Mouse (Mus musculus) right cerebral cortex, postnatal 14 days (tissue): ENCODE measurements around the gene Lhx8.
A peak's percentile ranks its signal among the peaks of the same experiment; 100 is the strongest.

ENCODE experiments used
- DNase-seq: peaks from one replicate; pipeline ENCODE4 v3.0.0; 2022

Gene Lhx8

DNA sequence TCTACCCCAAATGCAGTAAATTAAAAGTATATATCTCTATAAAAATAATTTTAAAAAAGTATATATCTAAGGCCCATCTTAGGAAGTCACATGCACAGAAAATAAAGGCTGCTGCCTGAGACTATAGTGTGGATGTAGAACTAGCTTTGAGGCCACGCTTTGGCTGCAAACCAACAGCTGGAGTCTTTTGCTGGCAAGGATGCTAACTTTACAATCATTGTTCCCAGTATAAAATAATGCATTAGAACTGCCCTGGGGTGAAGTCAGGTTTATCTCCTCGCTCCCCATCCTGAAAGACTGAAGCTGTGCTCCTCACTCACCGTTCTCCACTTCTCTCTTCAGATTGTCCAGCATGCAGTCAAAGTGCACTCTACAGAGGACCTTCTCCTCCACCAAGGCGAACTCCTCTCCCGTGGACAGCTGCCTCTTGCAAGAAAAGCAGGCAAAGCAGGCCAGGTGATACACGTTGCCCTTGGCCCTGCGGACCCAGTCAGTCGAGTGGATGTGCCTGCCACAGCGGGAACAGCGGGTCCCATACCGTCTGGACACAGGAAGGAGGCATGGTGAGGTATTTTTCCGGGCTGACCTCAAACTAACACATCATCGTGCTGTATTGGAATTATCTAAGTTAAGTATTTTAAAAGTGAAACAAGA is 8.4 kb downstream of the Lhx8 start:
- no peak for DNase-seq

DNA sequence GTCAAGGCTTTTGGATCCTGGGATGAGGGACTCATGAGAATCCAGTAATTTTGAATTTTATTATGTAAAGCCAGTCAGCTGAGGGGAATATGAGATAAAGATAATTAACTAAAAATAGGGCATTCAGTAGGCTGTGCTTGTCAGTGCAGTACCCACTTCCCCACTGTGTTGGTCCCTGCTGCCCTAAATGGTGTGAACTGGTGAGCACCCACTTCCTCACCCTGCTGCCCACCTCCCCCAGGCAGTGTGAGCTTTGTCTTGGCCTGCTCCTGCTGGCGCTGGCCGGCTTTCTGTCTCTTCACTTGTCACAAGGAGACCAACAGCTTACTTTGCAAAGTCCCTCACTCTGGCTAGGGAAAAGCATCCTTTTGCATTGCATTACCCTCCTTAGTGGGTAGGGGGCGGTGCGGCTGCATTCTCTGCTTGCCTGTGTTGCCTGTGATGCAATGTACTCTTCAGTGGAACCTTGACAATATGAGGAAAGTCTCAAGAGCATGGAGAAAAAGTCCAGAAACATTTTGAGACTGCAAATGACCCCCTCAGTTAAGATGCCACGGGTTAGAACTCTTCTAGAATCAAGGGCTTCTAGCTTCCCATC is 12.7 kb downstream of the Lhx8 start:
- no peak for DNase-seq

DNA sequence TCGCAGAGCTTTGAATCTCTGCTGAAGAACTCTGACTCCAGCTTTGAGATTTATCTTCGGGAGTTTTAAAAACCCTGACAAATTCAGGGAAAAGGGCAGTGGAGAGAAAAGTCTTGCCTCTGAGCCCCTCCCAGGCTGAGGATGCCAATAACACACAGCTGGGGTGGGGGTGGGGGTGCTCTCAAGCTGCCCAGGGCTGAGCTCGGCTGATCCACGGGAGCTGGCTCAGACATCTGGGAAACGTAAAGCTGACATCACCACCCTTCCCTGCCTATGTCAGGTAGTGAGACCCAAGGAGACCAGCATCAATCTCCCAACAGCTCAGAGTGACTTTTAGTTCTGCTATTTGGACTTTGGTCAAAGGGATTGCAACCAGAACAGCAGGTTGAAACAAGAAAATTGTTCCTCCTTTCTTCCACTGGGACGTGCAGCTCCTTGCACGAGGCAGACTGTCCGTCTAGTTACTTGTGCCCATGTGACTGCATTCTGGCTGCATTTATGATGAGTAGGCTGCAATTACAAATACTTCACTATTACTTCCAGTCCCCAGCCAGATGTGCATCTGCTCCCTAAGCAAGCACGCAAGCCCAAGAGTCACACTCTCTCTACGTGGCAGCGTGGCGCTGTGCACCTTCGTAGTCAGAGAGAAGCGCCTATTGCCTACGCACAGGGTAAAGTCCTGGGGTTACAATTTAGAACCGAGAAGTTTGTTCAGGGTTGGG is 25.1 kb downstream of the Lhx8 start:
- no peak for DNase-seq

DNA sequence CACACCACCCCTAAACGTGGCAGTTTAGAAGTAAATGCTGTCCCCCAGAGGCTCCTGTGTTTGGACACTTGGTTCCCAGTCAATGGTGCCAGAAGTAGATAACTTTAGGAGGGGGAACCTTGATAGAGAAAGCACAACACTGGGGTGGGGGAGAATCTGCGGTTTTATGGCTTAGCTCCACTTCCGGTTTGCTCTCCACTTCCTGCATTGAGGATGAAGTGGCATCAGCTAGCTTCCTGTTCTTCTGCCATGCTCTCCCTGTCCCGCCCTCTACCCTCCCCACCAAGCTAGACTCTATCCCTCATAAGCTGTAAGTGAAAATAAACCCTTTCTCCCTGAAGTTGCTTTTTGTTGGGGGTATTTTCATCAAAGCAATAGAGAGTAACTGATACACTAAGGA is 29.4 kb downstream of the Lhx8 start:
- no peak for DNase-seq

DNA sequence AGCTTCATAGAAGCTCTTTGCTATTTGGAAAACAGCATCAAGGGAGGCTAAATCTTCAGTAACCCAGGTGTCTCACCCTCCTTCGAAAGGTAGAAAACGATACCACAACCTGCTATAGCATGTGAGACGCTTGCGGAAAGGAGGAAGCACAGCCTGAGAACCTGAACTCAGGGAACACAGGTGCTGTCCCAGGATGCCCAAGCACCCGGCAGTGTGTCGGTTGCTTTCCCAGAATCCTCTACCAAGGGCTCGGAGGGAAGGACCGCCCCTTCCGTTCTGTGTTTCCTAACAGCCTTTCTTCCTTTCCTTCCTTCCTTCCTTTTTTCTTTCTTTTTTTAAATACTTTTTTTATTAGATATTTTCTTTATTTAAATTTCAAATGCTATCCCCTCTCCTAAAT is 30.5 kb downstream of the Lhx8 start:
- no peak for DNase-seq

DNA sequence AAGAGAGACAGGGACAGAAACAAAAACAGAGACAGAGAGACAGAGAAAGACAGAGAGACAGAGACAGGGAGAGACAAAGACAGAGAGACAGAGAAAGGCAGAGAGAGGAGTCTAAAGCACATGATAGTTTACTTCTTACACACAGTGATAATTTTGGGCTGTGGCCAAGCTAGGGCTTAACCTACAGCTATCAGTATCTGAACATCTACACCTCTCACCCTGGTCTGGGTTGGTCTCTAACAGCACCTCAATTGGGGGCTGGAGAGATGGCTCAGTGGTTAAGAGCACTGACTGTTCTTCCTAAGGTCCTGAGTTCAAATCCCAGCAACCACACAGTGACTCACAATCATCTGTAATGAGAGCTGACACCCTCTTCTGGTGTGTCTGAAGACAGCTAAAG is 32.0 kb downstream of the Lhx8 start:
- DNase-seq, result no peak

DNA sequence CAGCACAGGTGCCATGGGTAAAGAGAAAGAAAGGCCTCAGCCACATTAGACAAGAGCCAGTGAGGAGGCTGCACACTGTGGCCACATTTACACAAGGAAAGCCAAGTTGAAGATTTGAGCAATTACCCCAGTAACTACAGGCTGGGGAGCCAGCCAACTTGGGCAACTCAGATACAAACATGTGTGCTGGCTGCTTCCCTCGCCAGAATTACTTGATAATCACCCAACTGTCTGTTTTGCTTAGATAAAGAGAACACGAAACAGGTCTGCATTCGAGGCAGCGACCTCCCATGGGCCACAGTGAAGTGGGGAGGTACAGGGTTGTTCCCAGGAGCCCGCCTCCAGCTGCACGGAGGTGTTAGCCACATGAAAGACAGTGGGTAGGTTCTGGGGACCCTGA is 33.0 kb downstream of the Lhx8 start:
- no peak for DNase-seq

DNA sequence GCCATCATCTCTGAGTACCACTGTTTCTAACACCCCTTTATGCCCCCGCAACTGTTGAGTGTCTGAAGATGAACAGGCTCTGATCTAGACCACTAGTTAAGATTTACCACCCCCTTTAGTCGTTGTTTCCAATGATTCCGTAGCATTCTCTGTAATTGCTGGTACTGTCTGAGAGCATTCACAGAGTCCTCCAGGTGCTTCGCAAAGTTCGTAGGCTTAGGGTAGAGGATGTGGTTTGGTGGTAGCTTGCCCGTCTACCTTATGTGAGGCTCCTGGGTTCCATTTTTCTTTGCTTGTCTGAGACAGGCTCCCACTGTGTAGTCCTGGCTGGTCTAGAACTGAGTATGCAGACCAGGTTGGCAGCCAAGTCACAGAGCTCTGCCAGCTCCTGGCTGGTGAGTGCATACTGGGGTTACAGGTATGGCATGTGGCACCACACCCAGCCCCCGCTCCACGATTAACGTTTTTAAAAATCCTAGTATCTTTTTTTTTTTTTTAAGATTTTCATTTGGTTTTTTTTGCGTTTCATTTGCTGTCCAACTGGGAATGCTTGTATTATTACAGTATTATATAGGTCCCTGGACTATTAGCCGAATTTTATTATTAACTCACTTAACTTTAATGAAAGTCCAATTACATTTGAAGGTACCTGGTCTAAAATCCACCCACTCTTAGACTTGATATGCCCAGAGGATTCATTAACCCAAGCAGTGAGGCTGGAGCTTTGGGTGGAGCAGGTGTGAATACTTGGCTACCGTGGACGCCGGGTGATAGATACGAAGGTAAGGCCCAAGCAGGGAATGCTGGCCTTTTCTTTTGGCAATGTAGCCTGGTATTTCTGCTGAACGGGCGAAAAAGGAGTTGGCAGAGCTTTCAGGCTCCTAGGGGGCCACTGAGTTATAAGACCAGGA is 35.3 kb downstream of the Lhx8 start:
- DNase-seq, result no peak

DNA sequence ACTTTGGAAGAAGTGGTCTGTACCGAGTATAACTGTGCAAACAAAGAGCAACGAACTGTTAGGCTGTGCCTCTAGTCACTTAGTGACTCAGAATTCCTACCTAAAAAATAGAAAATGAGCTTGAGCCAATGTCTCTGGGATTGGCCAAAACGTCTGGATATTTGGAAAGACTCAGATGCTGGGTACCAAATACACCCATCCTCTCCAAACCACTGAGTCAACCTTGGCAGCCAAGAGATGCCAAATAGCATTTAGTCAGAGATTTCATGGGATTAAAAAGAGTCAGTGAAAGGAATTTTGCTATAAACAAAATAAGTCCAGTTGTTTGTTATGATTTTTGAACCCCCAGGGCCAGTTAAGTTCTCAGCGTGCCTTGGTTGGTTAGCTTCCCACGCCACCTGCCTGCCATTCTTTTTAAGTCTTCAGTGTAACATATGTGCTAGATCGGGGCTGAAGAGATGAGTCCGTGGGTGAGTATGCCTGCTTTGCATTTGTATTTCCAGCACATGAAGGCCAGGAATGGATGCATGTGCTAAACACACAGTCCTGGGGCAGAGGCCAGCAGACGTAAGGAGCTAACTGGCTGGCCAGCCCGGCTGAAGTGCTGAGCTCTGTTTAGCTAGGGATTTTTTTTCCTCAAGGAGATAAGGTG is 36.5 kb downstream of the Lhx8 start:
- DNase-seq, result no peak

DNA sequence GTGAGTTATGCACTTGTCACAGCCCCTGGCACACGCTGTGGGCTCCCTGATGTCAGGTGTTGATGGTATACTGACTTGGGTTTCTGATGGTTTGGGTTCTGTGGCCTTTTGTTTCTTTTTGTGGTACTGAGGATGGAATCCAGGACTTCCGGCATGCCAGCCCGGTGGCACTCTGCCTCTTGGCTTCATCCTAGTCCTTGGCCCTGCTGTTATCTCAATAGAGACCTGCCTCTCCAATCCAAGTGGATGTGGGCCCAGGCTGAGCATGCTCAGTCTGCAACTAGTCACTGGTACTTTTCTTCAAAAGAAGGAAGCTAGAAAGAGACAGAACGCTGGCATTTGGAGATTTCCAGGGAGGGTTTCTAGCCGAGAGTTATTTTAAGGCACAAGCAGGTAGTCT is 38.3 kb downstream of the Lhx8 start:
- no peak for DNase-seq

DNA sequence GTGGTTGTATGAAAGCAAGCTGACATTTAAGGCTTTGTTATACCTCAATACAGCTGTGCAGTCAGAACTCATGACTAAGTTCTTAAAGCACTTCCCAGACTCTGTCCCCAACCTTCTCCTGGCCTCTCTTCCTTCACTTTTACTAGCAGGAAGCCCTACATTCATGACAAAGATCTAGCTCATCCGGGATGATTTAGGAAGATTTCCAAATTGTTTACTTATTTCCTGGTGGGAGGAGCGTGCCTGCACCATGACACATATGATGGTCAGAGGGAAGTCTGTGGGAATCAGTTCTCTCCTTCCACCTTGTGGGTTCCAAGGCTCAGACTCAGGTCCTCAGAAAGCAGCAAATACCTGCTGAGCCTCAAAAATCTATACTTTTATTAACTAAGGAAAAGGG is 40.1 kb downstream of the Lhx8 start:
- no peak for DNase-seq

DNA sequence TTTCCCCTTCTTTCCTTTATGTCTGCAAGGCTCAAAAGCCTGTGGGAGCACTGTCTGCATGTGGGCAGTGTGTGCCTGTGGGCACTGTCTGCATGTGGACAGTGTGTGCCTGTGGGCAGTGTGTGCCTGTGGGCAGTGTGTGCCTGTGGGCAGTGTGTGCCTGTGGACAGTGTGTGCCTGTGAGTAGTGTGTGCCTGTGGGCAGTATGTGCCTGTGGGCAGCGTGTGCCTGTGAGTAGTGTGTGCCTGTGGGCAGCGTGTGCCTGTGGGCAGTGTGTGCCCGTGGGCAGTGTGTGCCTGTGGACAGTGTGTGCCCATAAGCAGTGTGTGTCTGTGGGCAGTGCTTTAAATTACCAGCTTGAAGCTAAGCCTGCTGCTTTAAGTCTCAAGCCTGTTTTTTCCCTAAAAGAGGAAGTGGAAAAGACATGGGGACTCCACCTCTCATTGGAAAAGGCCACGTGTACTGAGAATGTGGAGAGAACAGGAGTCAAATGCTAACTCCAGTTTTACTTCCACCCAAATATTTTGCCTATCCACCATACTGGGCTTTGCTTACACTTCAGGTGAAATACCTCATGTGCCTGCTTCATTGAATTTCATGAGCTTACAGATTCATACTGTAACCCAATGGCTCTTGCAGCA is 41.9 kb downstream of the Lhx8 start:
- DNase-seq, result no peak

DNA sequence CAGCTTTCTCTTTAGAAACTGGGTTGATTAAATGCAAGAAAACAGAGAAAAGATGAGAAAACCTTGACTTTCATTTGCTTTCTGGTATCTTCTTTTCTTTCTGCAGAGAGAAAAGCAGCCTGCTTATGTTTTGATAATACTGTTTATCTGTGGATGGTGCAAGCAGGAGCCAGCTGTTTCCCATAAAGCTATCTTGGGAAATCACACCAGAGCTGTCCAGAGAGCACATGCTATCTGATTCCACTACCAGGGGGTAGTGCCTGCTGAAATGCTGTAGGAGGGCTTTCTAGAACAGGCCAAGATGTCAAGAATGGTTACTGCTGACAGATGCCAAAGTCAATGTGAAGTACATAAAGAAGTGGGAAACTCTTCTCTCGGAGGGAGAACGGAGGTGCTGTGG is 43.2 kb downstream of the Lhx8 start:
- no peak for DNase-seq

DNA sequence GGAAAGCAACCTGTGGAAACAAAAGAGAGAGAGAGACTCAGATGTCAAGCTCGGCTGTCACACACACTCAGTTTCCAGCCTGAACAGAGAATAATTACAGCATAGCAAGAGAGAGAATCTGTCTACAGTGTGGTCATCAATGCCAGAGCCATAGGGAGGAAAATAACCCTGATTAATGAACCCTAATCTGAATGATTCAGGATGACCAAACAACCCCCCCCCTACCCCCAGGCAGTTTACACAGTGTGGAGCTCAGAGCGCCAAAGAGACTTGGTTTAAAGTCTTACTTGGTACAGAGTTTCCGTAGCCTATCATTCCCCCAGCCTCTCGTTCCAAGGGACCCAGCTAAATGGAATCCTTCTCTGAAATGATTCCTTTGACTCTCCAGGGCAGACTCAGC is 45.1 kb downstream of the Lhx8 start:
- no peak for DNase-seq

DNA sequence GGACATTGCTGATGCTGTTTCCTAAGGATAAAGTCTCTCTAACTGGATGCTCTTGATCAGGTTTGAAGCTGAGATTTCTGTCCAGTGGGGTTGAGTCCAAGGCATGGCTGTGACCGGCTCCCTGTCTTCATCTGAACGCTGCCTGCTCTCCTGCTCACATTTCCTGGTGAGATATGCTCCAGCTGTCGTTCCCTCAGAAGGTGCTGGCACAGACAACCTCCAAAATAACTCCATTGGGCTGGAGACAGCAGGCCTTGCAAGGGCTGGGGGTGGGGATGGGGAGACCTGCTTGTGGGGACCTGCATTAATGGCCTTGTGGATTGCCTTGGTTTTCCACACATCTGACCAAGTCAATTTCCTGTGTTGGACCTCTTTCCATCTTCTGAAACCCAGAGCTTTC is 46.2 kb downstream of the Lhx8 start:
- DNase-seq, result no peak

DNA sequence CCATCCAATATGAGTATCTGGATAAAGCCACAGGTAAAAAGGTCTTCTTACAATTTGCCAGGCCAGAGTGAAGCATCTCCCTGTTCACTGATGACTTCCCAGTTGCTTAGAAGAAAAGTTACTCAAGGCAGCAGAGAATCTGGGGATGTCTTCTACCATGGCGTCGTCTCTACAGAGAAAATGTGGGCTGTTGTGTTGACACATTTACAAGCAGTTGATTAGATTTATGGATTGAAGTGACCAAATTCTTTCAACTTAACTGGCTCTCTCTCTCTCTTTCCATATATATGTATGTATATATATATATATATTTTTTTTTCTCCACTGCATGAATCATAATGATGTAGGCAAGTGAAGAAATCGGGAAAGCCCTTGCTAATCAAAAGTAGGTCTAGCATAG is 55.8 kb downstream of the Lhx8 start:
- no peak for DNase-seq

DNA sequence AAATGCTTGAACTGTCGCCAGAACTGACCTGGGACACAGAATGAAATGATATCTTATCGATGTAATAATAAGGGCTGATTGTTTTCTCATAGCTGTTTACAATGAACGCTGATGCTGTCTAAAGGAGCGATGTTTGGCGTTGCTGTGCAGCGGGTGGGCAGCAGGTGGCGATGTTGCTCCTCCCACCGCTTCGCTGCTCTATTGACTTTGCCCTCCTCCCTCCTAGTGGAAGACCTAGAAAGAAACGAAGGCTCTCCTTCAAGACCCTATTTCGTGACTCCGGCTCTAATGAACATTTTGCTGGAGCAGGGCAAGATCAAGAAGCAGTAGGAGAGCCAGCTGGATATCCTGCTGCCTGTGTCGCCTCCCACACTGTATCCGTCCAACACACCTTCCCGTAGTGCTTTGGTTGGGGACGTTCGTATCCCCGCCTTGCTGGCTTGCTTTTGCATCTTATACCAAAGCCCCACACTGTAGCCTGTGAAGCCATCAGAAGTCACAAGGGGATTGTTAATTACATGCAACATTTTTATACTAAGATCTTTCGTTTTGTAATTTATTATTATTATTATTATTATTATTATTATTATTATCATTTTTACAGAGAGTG is 60.6 kb downstream of the Lhx8 start:
- DNase-seq, result peak; percentile 74

DNA sequence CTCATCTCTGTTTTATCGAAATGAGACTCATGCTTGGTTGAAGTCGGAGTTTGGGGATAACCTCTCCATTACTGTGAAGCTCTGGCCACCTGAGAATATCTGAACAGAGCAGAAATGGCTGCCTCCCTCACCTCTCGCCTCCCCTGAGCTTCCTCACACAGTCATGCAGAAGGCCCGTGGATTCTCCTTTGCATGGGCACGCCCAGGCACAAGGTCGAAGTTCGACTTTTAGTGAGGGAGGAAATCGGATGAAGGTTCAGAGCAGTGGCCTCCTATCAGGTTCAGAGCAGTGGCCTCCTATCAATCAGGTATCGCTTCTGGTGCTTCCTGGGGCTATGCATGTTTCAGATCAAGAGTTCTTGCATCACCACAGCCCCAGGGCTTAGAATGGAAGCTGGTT is 62.1 kb downstream of the Lhx8 start:
- no peak for DNase-seq

DNA sequence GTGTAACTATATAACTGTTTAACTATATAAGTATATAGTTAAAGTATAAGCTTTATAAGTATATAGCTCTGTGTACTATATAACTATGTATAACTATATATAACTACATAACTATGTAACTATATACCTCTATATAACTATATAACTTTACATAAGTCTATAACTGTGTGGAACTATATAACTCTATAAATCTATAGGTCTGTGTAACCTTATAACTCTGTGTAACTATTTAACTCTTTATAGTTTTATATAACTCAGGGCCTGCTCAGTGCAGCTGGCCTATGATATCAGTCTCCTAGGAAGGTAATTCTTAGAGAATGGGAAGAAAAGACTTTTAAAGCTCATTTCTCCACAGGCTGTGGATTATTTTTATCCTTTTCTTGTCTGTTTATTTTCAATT is 73.1 kb downstream of the Lhx8 start:
- no peak for DNase-seq
